Mouse (Mus musculus): ENCODE results near the gene Limch1.

GRCm38 (mm10) chr5:66703317-66704004 is 42.2 kb upstream of the Limch1 start:
- TF ChIP-seq CTCF (conservative IDR thresholded peaks at IDR 0.05 in 1 of 2, IDR thresholded peaks at IDR 0.05 in 1 of 2; ENCODE audit: low read depth in 2 of 2, low read length in 2 of 2) = no peak
- TF ChIP-seq TCF12 (IDR thresholded peaks at IDR 0.05; ENCODE audit: low read depth, low read length) = no peak
- TF ChIP-seq MAX (IDR thresholded peaks at IDR 0.05; ENCODE audit: low read length) = no peak
- TF ChIP-seq USF2 (conservative IDR thresholded peaks at IDR 0.05; ENCODE audit: low read depth, low read length) = no peak
- TF ChIP-seq IRF4 (IDR thresholded peaks at IDR 0.05; ENCODE audit: low read depth, low read length) = no peak
- TF ChIP-seq NELFE (IDR thresholded peaks at IDR 0.05; ENCODE audit: low read depth, low read length) = no peak
- TF ChIP-seq RCOR1 (conservative IDR thresholded peaks at IDR 0.05; ENCODE audit: low read depth, low read length) = no peak
